1 mouse cellular context compared by ENCODE assay signal in the genomic region with DNA sequence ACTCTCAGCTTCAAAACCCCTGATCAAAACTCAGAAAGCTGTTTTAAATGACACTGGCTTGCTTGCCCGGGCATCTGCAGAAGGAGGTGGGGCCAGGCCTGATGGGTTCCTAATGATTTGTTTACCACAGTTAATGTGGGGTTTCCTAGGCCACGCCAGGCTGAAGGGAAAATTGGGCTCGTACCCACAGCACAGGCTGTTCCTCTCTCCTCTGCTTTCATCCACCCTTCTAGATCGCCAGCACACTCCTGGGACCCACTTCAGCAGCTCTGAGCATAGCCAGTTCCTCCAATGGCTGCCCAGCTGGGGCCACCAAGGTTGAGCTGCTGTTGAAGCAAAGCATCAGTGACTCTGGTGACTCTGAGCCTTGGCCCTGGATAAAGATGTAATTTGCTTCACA.
TF ChIP-seq lines count a peak whose summit lies in the region.

No protein-coding gene starts in this region.

TF ChIP-seq in CH12.LX, 34 proteins besides CTCF, POLR2A, EP300 and RAD21 (continued from another document):
- TF ChIP-seq MAX (IDR thresholded peaks at IDR 0.05; ENCODE audit: low read length) = no peak
- TF ChIP-seq SIN3A (IDR thresholded peaks at IDR 0.05; ENCODE audit: low read length) = no peak
- TF ChIP-seq ZKSCAN1 (IDR thresholded peaks at IDR 0.05; ENCODE audit: borderline replicate concordance, low read depth, low read length) = no peak
- no peak for TF ChIP-seq SMC3 (IDR thresholded peaks at IDR 0.05; ENCODE audit: low read depth, low read length)
- no peak for TF ChIP-seq MAFK (IDR thresholded peaks at IDR 0.05; ENCODE audit: insufficient replicate concordance, low read length)
